Mouse (Mus musculus): Measurements from ENCODE around the gene Il31. TPM values are rescaled to one million over a fixed set of nuclear protein-coding genes. Genes with fewer than 3 reads are reported as not detected.
A peak's percentile ranks its signal among the peaks of the same experiment; 100 is the strongest.

Gene Il31
- 0.12 TPM in 1 of 2 replicates, not detected in the other for polyA plus RNA-seq (2015; fragmentation: Nextera tagmentation; extraction: Ambion mirVana)

- 9% methylated on average over 25 of the region's 25 CpGs for WGBS (ENCODE audit: insufficient replicate concordance)
- 0 out of 2 replicates have a peak within 1 kb of the TSS, but pooled peaks have one; percentile 20 for H3K4me2 ChIP-seq
- no peaks in the 10 kb centered on the region for H3K36me3 ChIP-seq (replicated peaks)
- no peaks in the 10 kb centered on the region for H3K9me3 ChIP-seq (replicated peaks)
- no peak within 1 kb of the TSS for H3K4me3 ChIP-seq (replicated peaks)
- no peak within 1 kb of the TSS for H3K9ac ChIP-seq
- H3K27me3 ChIP-seq: peaks cover 34% of the 10 kb centered on the region
- no peak within 1 kb of the TSS for H3K27ac ChIP-seq (replicated peaks)
- no peak for ATAC-seq (ENCODE audit: insufficient read depth)
- H3K4me1 ChIP-seq (replicated peaks): no peaks in the 10 kb centered on the region
Observed at GRCm38 (mm10) chr5:123489112-123489785, at the start of gene Il31, which contains the start of gene Lrrc43. Il31 (minus strand) TSS chr5:123489489. Lrrc43 (plus strand) TSS chr5:123489305.

GRCm38 (mm10) chr5:123533801-123534200 lies 44.5 kb upstream of the Il31 start:
- Histone ChIP-seq H3K9ac (no peak overlapping the region), H3K9me3 (replicated peaks) (no peaks in the 10 kb centered on the region), H3K36me3 (replicated peaks) (peaks cover 80% of the 10 kb centered on the region), H3K4me1 (replicated peaks) (no peaks in the 10 kb centered on the region), H3K4me3 (replicated peaks) (no peak overlapping the region), H3K4me2 (no peak overlapping the region), H3K27ac (replicated peaks) (no peak overlapping the region), H3K27me3 (no peaks in the 10 kb centered on the region)
- WGBS (ENCODE audit: insufficient replicate concordance): 89% methylated on average over 10 of the region's 10 CpGs
- ATAC-seq (ENCODE audit: insufficient read depth): no peak

GRCm38 (mm10) chr5:123530056-123530455 lies 40.8 kb upstream of the Il31 start:
- no peaks in the 10 kb centered on the region for H3K9me3 ChIP-seq (replicated peaks)
- peaks cover 73% of the 10 kb centered on the region for H3K36me3 ChIP-seq (replicated peaks)
- no peak overlapping the region for H3K4me2 ChIP-seq
- no peak overlapping the region for H3K4me3 ChIP-seq (replicated peaks)
- ATAC-seq (ENCODE audit: insufficient read depth): no peak
- 84% methylated on average over 8 of the region's 8 CpGs for WGBS (ENCODE audit: insufficient replicate concordance)
- H3K27me3 ChIP-seq: no peaks in the 10 kb centered on the region
- no peak overlapping the region for H3K27ac ChIP-seq (replicated peaks)
- H3K9ac ChIP-seq: no peak overlapping the region
- H3K4me1 ChIP-seq (replicated peaks): peaks cover 7% of the 10 kb centered on the region

GRCm38 (mm10) chr5:123528641-123529040 lies 39.4 kb upstream of the Il31 start:
- Histone ChIP-seq H3K36me3 (replicated peaks) (peaks cover 61% of the 10 kb centered on the region), H3K9me3 (replicated peaks) (no peaks in the 10 kb centered on the region), H3K4me3 (replicated peaks) (no peak overlapping the region), H3K4me1 (replicated peaks) (peaks cover 16% of the 10 kb centered on the region), H3K27me3 (no peaks in the 10 kb centered on the region), H3K9ac (no peak overlapping the region), H3K4me2 (no peak overlapping the region), H3K27ac (replicated peaks) (no peak overlapping the region)
- no peak for ATAC-seq (ENCODE audit: insufficient read depth)
- WGBS (ENCODE audit: insufficient replicate concordance): 62% methylated on average over 7 of the region's 7 CpGs

- Histone ChIP-seq H3K36me3 (replicated peaks) (peaks cover 41% of the 10 kb centered on the region), H3K4me2 (no peak overlapping the region), H3K4me3 (replicated peaks) (no peak overlapping the region), H3K27ac (replicated peaks) (no peak overlapping the region), H3K27me3 (no peaks in the 10 kb centered on the region), H3K9me3 (replicated peaks) (no peaks in the 10 kb centered on the region), H3K4me1 (replicated peaks) (peaks cover 35% of the 10 kb centered on the region), H3K9ac (no peak overlapping the region)
- 77% methylated on average over 9 of the region's 9 CpGs for WGBS (ENCODE audit: insufficient replicate concordance)
- no peak for ATAC-seq (ENCODE audit: insufficient read depth)
Observed at GRCm38 (mm10) chr5:123525916-123526495, 36.7 kb upstream of the Il31 start.

GRCm38 (mm10) chr5:123525281-123525680 lies 36.0 kb upstream of the Il31 start, which contains the start of gene Gm49027:
Gm49027 (minus strand) TSS chr5:123525488.
- H3K36me3 ChIP-seq (replicated peaks): peaks cover 35% of the 10 kb centered on the region
- H3K9ac ChIP-seq: peak within 1 kb of the TSS; percentile 71
- ATAC-seq (ENCODE audit: insufficient read depth): no peak
- H3K27ac ChIP-seq (replicated peaks): peak within 1 kb of the TSS; percentile 81
- peak within 1 kb of the TSS; percentile 96 for H3K4me2 ChIP-seq
- no peaks in the 10 kb centered on the region for H3K9me3 ChIP-seq (replicated peaks)
- WGBS (ENCODE audit: insufficient replicate concordance): 62% methylated on average over 7 of the region's 7 CpGs
- H3K27me3 ChIP-seq: no peaks in the 10 kb centered on the region
- peak within 1 kb of the TSS; percentile 85 for H3K4me3 ChIP-seq (replicated peaks)
- peaks cover 35% of the 10 kb centered on the region for H3K4me1 ChIP-seq (replicated peaks)

- under 1% methylated on average over 27 of the region's 27 CpGs for WGBS (ENCODE audit: insufficient replicate concordance)
- peak overlapping the region; percentile 96 for H3K4me2 ChIP-seq
- no peaks in the 10 kb centered on the region for H3K27me3 ChIP-seq
- ATAC-seq (ENCODE audit: insufficient read depth): peak; percentile 94
- H3K36me3 ChIP-seq (replicated peaks): peaks cover 33% of the 10 kb centered on the region
- H3K4me3 ChIP-seq (replicated peaks): peak overlapping the region; percentile 85
- H3K4me1 ChIP-seq (replicated peaks): peaks cover 35% of the 10 kb centered on the region
- H3K9me3 ChIP-seq (replicated peaks): no peaks in the 10 kb centered on the region
- peak overlapping the region; percentile 71 for H3K9ac ChIP-seq
- H3K27ac ChIP-seq (replicated peaks): peak overlapping the region; percentile 81
Observed at GRCm38 (mm10) chr5:123524393-123524750, 35.1 kb upstream of the Il31 start.

- Histone ChIP-seq H3K9me3 (replicated peaks) (no peaks in the 10 kb centered on the region), H3K36me3 (replicated peaks) (peaks cover 33% of the 10 kb centered on the region), H3K9ac (peak within 1 kb of the TSS; percentile 82), H3K4me3 (replicated peaks) (peak within 1 kb of the TSS; percentile 85), H3K27me3 (no peaks in the 10 kb centered on the region), H3K4me1 (replicated peaks) (peaks cover 35% of the 10 kb centered on the region), H3K27ac (replicated peaks) (peak within 1 kb of the TSS; percentile 81), H3K4me2 (peak within 1 kb of the TSS; percentile 96)
- peak; percentile 93 for ATAC-seq (ENCODE audit: insufficient read depth)
- WGBS (ENCODE audit: insufficient replicate concordance): under 1% methylated on average over 82 of the region's 82 CpGs
Observed at GRCm38 (mm10) chr5:123523692-123524392, 34.6 kb upstream of the Il31 start, which contains the start of gene Diablo. Diablo (minus strand) TSS chr5:123524176.

GRCm38 (mm10) chr5:123522166-123522565 lies 32.9 kb upstream of the Il31 start:
- H3K4me1 ChIP-seq (replicated peaks): peaks cover 35% of the 10 kb centered on the region
- no peak overlapping the region; the same call in 1 of the 2 replicates for H3K9ac ChIP-seq
- no peak for ATAC-seq (ENCODE audit: insufficient read depth)
- H3K27me3 ChIP-seq: no peaks in the 10 kb centered on the region
- 43% methylated on average over 1 of the region's 1 CpGs for WGBS (ENCODE audit: insufficient replicate concordance)
- peak overlapping the region; percentile 96 for H3K4me2 ChIP-seq
- no peaks in the 10 kb centered on the region for H3K9me3 ChIP-seq (replicated peaks)
- H3K27ac ChIP-seq (replicated peaks): no peak overlapping the region
- H3K4me3 ChIP-seq (replicated peaks): peak overlapping the region; percentile 85; the same call in 1 of the 2 replicates
- peaks cover 35% of the 10 kb centered on the region for H3K36me3 ChIP-seq (replicated peaks)

GRCm38 (mm10) chr5:123521621-123522020 lies 32.3 kb upstream of the Il31 start:
- H3K4me1 ChIP-seq (replicated peaks): peaks cover 35% of the 10 kb centered on the region
- ATAC-seq (ENCODE audit: insufficient read depth): no peak
- H3K9ac ChIP-seq: no peak overlapping the region

GRCm38 (mm10) chr5:123520666-123521065 lies 31.4 kb upstream of the Il31 start:
- no peak overlapping the region for H3K4me2 ChIP-seq
- H3K9me3 ChIP-seq (replicated peaks): no peaks in the 10 kb centered on the region
- ATAC-seq (ENCODE audit: insufficient read depth): no peak
- H3K27ac ChIP-seq (replicated peaks): no peak overlapping the region
- no peaks in the 10 kb centered on the region for H3K27me3 ChIP-seq
- H3K4me3 ChIP-seq (replicated peaks): no peak overlapping the region
- no peak overlapping the region for H3K9ac ChIP-seq
- H3K4me1 ChIP-seq (replicated peaks): peaks cover 34% of the 10 kb centered on the region
- H3K36me3 ChIP-seq (replicated peaks): peaks cover 50% of the 10 kb centered on the region
- WGBS (ENCODE audit: insufficient replicate concordance): 86% methylated on average over 9 of the region's 9 CpGs

More at GRCm38 (mm10) chr5:123521621-123522020, 32.3 kb upstream of the Il31 start:
- Histone ChIP-seq H3K27ac (replicated peaks) (no peak overlapping the region), H3K36me3 (replicated peaks) (peaks cover 41% of the 10 kb centered on the region), H3K9me3 (replicated peaks) (no peaks in the 10 kb centered on the region), H3K4me2 (no peak overlapping the region), H3K4me3 (replicated peaks) (no peak overlapping the region), H3K27me3 (no peaks in the 10 kb centered on the region)
- 83% methylated on average over 1 of the region's 1 CpGs for WGBS (ENCODE audit: insufficient replicate concordance)

Data from liver, embryonic 15.5 days (tissue).